Mouse (Mus musculus) heart, adult 2 months (tissue): ENCODE measurements around the gene Mapk9. TPM values are rescaled to one million over a fixed set of nuclear protein-coding genes. Genes with fewer than 3 reads are reported as not detected.

ENCODE experiments used
- DNase-seq, 2 experiments: peaks; one replicate each; pipeline ENCODE4 v3.0.0; 2021
- H3K27ac ChIP-seq: fragments of 200-600 bp; 2 replicates; pipeline ENCODE4 v1.8.1; 2022
- H3K27me3 ChIP-seq: fragments of 200-500 bp; 2 replicates; pipeline ENCODE4 v1.6.1; 2012; ENCODE audit warnings: mild to moderate bottlenecking, low read length, inconsistent platforms, mixed read lengths; ENCODE audit not compliant: control insufficient read depth, insufficient read depth
- H3K36me3 ChIP-seq: fragments of 200-500 bp; 2 replicates; pipeline ENCODE4 v1.6.1; 2012; ENCODE audit warnings: low read length, inconsistent platforms; ENCODE audit not compliant: control insufficient read depth, insufficient read depth
- H3K4me1 ChIP-seq: fragments of 200-500 bp; 2 replicates; pipeline ENCODE4 v1.6.1; 2011; ENCODE audit warnings: low read length; ENCODE audit not compliant: control insufficient read depth, insufficient read depth
- H3K4me3 ChIP-seq: fragments of 200-600 bp; 2 replicates; pipeline ENCODE4 v1.8.1; 2022
- H3K79me2 ChIP-seq: fragments of 200-500 bp; replicated peaks from 2 replicates; pipeline ENCODE4 v1.6.1; 2012; ENCODE audit warnings: mild to moderate bottlenecking, inconsistent platforms, low read length, moderate library complexity, mixed read lengths; ENCODE audit not compliant: control insufficient read depth, insufficient read depth
- H3K9ac ChIP-seq: fragments of 200-500 bp; 2 replicates; pipeline ENCODE4 v1.6.1; 2012; ENCODE audit warnings: low read depth, mild to moderate bottlenecking, control low read depth, inconsistent platforms, low read length, mixed read lengths
- CTCF ChIP-seq: fragments of 200-600 bp; IDR thresholded peaks from 2 replicates; pipeline ENCODE4 v1.8.1; 2022; ENCODE audit warnings: antibody characterized with exemption, mild to moderate bottlenecking, moderate library complexity
- EP300 ChIP-seq: fragments of 200-500 bp; IDR thresholded peaks from 2 replicates; pipeline ENCODE4 v1.6.1; 2011; ENCODE audit warnings: low read depth, low read length, control low read depth; ENCODE audit not compliant: insufficient read depth
- POLR2A ChIP-seq: fragments of 200-500 bp; IDR thresholded peaks from 2 replicates; pipeline ENCODE4 v1.6.1; 2011; ENCODE audit warnings: mild to moderate bottlenecking, low read depth, low read length, control low read depth; ENCODE audit not compliant: insufficient read depth
- WGBS: fragments of 180-500 bp; shearing (Covaris S2); methylation state at CpG from one replicate; pipeline ENCODE4 v1.1.7; 2018; 5-methylcytosine and 5-hydroxymethylcytosine counted together
- intact Hi-C: fragments of 180-260 bp; cut with DNase I; formaldehyde crosslinking; loops from one replicate; pipeline ENCODE4 v1.15.1; 2025
- polyA plus RNA-seq: library from polyadenylated mRNA; depleted of rRNA; stranded (reverse); fragments of >200 nt; gene quantifications from 2 replicates; pipeline ENCODE4 v1.2.3, GENCODE M21; 2012
- total RNA-seq, 2 experiments: library from RNA; stranded (reverse); gene quantifications; 2 replicates each; pipeline ENCODE4 v1.2.3; 2021

Mapk9 gene
- total and polyA plus RNA-seq, 3 experiments = 17.3 to 40.8 (median 39.3) TPM

DNA sequence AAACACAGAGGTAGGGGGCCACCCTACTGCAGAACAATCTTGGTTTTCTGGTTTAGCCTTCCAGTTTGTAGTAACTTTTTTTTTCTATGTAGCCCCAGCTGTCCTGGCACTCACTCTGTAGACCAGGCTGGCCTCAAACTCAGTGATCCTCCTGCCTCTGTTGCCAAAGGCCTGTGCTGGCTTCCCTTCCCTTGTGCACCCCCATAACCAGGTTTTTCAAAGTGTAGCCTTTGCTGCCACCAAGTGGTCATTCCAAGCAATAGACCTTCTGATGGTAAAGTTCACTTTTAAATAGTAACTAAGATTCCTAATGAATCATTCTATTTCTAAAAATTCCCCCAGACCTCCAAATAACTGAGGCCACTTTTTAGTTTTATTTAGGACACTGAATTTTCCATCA lies 23.2 kb downstream of the Mapk9 start:
- peak; percentile 35 to 55 for DNase-seq
- H3K4me1 ChIP-seq = no peaks in the 10 kb centered on the region

DNA sequence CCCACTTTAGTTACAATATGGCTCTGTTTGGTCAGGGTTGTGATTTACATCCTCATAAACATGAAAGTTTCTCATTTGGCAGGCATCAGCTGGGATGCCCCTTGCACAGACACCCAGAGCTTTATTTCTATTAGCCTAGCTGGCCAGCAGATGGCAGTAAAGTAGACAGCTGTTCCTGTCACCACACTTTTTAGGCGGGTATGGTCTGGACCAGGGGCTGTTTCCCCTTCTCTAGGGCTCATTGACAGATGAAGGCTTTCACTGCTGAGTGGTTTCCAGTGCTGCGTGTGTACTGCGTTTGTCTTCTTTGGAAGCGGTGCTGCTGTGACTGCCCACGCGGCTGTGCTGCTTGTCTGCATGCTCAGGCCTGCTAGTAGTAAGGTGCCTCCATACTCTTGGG lies 25.4 kb downstream of the Mapk9 start:
- no peaks in the 10 kb centered on the region for H3K79me2 ChIP-seq
- intact Hi-C loops = no loop called here
- H3K9ac ChIP-seq = no peak overlapping the region
- TF ChIP-seq POLR2A = no peak
- TF ChIP-seq CTCF = peak; percentile 79
- TF ChIP-seq EP300 = no peak
- no peaks in the 10 kb centered on the region for H3K36me3 ChIP-seq
- DNase-seq = peak in 1 of 2 experiments; percentile 28
- 56% methylated on average over 6 of the region's 6 CpGs for WGBS
- H3K4me3 ChIP-seq = no peak overlapping the region
- no peaks in the 10 kb centered on the region for H3K27me3 ChIP-seq
- H3K27ac ChIP-seq = no peak overlapping the region
- no peaks in the 10 kb centered on the region; the same call in 1 of the 2 replicates for H3K4me1 ChIP-seq

More for the DNA sequence above, 23.2 kb downstream of the Mapk9 start:
- Histone ChIP-seq H3K79me2 (no peaks in the 10 kb centered on the region), H3K27ac (no peak overlapping the region), H3K9ac (no peak overlapping the region), H3K4me3 (no peak overlapping the region), H3K36me3 (no peaks in the 10 kb centered on the region), H3K27me3 (no peaks in the 10 kb centered on the region)
- TF ChIP-seq POLR2A (no peak), EP300 (peak; percentile 35; the same call in 1 of the 2 replicates), CTCF (peak; percentile 86)
- intact Hi-C loops = loop anchor here (1.0 to 5.0 kb wide), 3 partner anchors 42 to 217 kb away; no protein-coding TSS in a partner anchor

DNA sequence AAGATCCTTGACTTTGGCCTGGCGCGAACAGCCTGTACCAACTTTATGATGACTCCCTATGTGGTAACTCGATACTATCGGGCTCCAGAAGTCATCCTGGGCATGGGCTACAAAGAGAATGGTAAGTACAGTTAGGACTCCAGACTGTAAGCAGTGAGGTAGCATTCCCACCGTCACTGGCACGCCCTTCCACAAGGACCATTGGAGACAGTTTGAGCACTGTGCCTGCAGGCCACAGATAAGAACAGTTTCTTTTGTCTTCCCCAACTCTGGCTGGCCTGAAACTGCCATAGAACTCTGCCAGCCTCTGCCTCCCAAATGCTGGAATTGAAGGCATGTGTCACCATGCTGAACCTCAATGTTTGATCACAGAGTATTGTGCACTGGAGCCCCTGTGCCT lies 26.2 kb downstream of the Mapk9 start:
- WGBS = 88% methylated on average over 6 of the region's 6 CpGs
- H3K27me3 ChIP-seq = no peaks in the 10 kb centered on the region
- H3K27ac ChIP-seq = no peak overlapping the region
- H3K4me1 ChIP-seq = peaks cover 3% of the 10 kb centered on the region
- intact Hi-C loops = no loop called here
- H3K4me3 ChIP-seq = no peak overlapping the region
- H3K79me2 ChIP-seq = no peaks in the 10 kb centered on the region
- no peaks in the 10 kb centered on the region for H3K36me3 ChIP-seq
- TF ChIP-seq EP300 (no peak), POLR2A (no peak), CTCF (no peak)
- DNase-seq = no peak
- no peak overlapping the region for H3K9ac ChIP-seq

DNA sequence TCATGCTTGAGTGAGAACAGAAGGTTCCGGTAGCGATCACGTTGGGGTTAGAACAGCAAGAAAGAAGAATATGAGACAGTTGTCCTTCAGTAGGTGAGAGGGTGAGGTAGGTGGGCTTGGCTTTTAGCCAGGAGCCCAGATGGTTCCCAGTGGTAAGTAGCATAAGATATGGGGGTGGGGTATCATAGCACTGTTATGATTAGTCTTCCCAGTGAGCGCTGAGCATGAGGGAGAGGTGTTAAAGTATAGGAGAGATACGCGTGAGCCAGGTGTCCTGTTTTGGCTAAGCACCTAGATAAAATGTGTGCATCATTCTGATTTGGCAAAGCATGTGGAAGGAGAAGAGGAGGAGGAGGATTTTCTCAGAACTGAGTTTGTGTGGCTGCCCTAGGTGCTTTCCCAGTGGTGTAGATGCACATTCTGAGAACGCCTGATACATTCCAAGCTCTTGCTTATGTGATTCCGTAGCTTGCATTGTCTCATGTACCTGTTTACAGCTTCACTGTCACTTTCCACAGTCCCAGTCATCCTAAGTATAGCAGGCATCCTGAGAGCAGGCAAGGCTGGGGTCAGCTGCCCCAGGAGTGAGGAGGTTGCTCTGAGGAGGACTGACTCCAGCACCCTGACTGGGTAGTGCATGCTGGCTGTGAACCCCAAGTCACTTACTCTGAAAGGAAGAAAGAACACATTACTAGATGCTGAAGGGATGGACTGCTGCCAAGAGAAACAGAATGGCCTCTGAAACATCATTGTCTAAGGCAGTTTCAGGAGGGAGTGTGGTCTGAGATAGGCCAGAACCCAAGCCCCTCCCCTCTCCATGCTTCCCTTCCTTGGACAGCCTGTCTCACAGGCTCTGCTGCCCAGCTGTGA lies 30.6 kb downstream of the Mapk9 start:
- Histone ChIP-seq H3K27ac (no peak overlapping the region), H3K4me3 (no peak overlapping the region), H3K9ac (no peak overlapping the region; the same call in 1 of the 2 replicates), H3K36me3 (no peaks in the 10 kb centered on the region; the same call in 1 of the 2 replicates), H3K27me3 (no peaks in the 10 kb centered on the region), H3K79me2 (no peaks in the 10 kb centered on the region), H3K4me1 (peaks cover 3% of the 10 kb centered on the region)
- TF ChIP-seq CTCF (no peak), EP300 (no peak), POLR2A (no peak)
- intact Hi-C loops = no loop called here
- peak in 1 of 2 experiments; percentile 27 for DNase-seq
- 76% methylated on average over 8 of the region's 8 CpGs for WGBS

DNA sequence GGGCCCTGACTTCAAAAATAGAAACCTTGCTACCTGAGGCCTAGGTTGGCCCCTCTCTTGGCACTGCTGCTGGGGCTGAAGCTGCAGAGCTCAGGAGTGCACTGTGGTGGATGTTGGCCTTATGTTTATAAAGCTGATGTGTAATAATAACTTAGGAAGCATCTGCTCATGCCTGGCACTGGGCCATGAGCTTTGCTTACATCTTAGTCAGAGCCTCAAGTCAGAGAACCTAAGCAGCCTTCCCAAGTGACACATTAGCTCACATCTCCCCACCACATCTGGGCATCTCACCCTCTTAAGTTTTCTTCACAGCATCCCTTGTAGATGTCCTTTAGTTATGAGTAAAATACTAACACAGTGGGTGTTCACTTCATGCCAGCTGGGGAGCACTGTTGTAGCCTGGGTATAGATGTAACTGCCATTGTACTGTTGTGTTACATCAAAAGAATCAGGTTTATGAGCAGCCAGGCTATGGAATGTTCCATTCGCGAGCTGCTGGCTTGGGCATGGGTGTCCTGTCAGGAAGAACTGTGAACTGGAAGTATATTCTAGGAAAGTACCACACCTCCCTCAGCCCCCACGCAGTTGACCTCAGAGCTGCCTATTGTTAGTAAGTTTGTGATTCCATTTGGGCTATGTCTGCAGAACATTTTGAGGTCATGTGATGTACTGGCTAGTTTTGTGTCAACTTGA lies 33.5 kb downstream of the Mapk9 start:
- peaks cover 3% of the 10 kb centered on the region for H3K4me1 ChIP-seq
- 49% methylated on average over 3 of the region's 3 CpGs for WGBS
- DNase-seq = no peak
- no peak overlapping the region for H3K4me3 ChIP-seq
- H3K36me3 ChIP-seq = no peaks in the 10 kb centered on the region; the same call in 1 of the 2 replicates
- no peak overlapping the region for H3K27ac ChIP-seq
- no peaks in the 10 kb centered on the region for H3K27me3 ChIP-seq
- no peak for TF ChIP-seq POLR2A
- no peak for TF ChIP-seq EP300
- no peak for TF ChIP-seq CTCF
- no peaks in the 10 kb centered on the region for H3K79me2 ChIP-seq
- no peak overlapping the region for H3K9ac ChIP-seq
- intact Hi-C loops = no loop called here

DNA sequence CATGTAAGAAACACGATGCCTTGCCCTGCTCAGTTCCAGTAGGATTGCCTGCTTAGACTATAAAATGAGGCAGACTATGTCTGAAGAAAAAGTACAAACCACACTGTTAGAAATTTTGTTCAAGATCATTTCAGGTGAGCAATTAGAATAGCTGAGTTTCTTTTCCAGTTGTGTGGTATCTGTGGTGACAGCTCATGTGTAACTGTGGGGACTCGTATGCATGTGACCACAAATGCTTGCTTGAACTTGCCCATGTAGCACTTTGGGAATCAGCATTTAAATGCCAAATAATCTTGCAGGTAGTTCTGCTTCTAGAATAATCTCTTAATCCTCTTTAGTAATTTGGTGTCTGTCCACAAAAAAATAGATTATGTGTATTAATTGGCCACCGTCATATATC lies 36.8 kb downstream of the Mapk9 start:
- H3K4me1 ChIP-seq = no peaks in the 10 kb centered on the region
- no peaks in the 10 kb centered on the region for H3K79me2 ChIP-seq
- H3K27me3 ChIP-seq = no peaks in the 10 kb centered on the region
- intact Hi-C loops = no loop called here
- no peak for DNase-seq
- no peak overlapping the region for H3K4me3 ChIP-seq
- TF ChIP-seq POLR2A = no peak
- no peak for TF ChIP-seq CTCF
- TF ChIP-seq EP300 = no peak
- H3K9ac ChIP-seq = no peak overlapping the region
- no peaks in the 10 kb centered on the region; the same call in 1 of the 2 replicates for H3K36me3 ChIP-seq
- no peak overlapping the region for H3K27ac ChIP-seq
- 93% methylated on average over 3 of the region's 3 CpGs for WGBS
